ENCODE assay signal across 8 mouse cellular contexts in genomic region chr4:149696189-149696971, GRCm38 (mm10). TPM values are rescaled to one million over a fixed set of nuclear protein-coding genes. Genes with fewer than 3 reads are reported as not detected.
DNase-seq lines count a peak whose midpoint lies in the region; ATAC-seq lines count a peak whose summit lies in the region.

No protein-coding gene starts in this region.

- H3K4me3 ChIP-seq in embryonic facial prominence, embryonic 14.5 days (ENCODE audit: low read depth, low read length): no peak overlapping the region
- H3K4me3 ChIP-seq in limb, embryonic 10.5 days: no peak overlapping the region

- no peak overlapping the region for H3K4me2 ChIP-seq in embryonic facial prominence, embryonic 14.5 days (ENCODE audit: low read depth, low read length)

- H3K36me3 ChIP-seq in embryonic facial prominence, embryonic 14.5 days (ENCODE audit: control insufficient read depth, insufficient read depth, low read length): no peaks in the 10 kb centered on the region
- H3K36me3 ChIP-seq in limb, embryonic 10.5 days: no peaks in the 10 kb centered on the region

- H3K27me3 ChIP-seq in embryonic facial prominence, embryonic 14.5 days (replicated peaks; ENCODE audit: control insufficient read depth, insufficient read depth, low read length): peaks cover 21% of the 10 kb centered on the region
- peaks cover 52% of the 10 kb centered on the region for H3K27me3 ChIP-seq in limb, embryonic 10.5 days (ENCODE audit: low read depth, poor library complexity, severe bottlenecking)

- no peak for ATAC-seq in embryonic facial prominence, embryonic 14.5 days (ENCODE audit: low read depth)

- H3K9me3 ChIP-seq in embryonic facial prominence, embryonic 14.5 days (ENCODE audit: control insufficient read depth, low read length): no peaks in the 10 kb centered on the region
- H3K9me3 ChIP-seq in limb, embryonic 10.5 days (replicated peaks): no peaks in the 10 kb centered on the region

- peak; percentile 24 to 27 for DNase-seq in lung, adult 18-20 months
- no peak for DNase-seq in lung, postnatal 25 days (ENCODE audit: low spot score)
- peak; percentile 26 for DNase-seq in embryonic facial prominence, embryonic 14.5 days (ENCODE audit: low spot score)
- no peak for DNase-seq in limb, embryonic 10.5 days (ENCODE audit: low spot score)
- DNase-seq in naive thymus-derived CD4-positive, alpha-beta T cell, adult 2 months (ENCODE audit: low read depth): peak; percentile 53
- DNase-seq in left cerebral cortex, postnatal 25 days (ENCODE audit: low spot score in 2 of 2): no peak
- no peak for DNase-seq in frontal cortex, postnatal 25 days (ENCODE audit: low spot score in 2 of 2)
- DNase-seq in right cerebral cortex, postnatal 25 days: no peak

- H3K9ac ChIP-seq in embryonic facial prominence, embryonic 14.5 days (ENCODE audit: low read depth, low read length): no peak overlapping the region

- no peak overlapping the region for H3K27ac ChIP-seq in embryonic facial prominence, embryonic 14.5 days (replicated peaks; ENCODE audit: low read depth, low read length)
- 0 out of 2 replicates have a peak overlapping the region, but pooled peaks have one; percentile 6 for H3K27ac ChIP-seq in limb, embryonic 10.5 days

- 28% methylated on average over 16 of the region's 16 CpGs for WGBS in embryonic facial prominence, embryonic 14.5 days
- 30% methylated on average over 16 of the region's 16 CpGs for WGBS in limb, embryonic 10.5 days

- intact Hi-C loops in left cerebral cortex, postnatal 25 days (cut with DNase I): no loop called here

- peaks cover 10% of the 10 kb centered on the region for H3K4me1 ChIP-seq in embryonic facial prominence, embryonic 14.5 days (ENCODE audit: control insufficient read depth, insufficient read depth, low read length)
- peaks cover 29% of the 10 kb centered on the region for H3K4me1 ChIP-seq in limb, embryonic 10.5 days

RNA-seq across cellular contexts. Expression of gene Pik3cd, which starts 6.0 kb away (rescaled TPM):
- polyA plus RNA-seq in embryonic facial prominence, embryonic 14.5 days (2014; fragmentation: Nextera tagmentation; extraction: Ambion mirVana): 6.0 TPM in 2 replicates
- 2.7 and 3.4 TPM in 2 replicates for polyA plus RNA-seq in limb, embryonic 10.5 days (2016; fragmentation: Nextera tagmentation; extraction: Ambion mirVana)
- 10 to 100 TPM; 20.0 to 25.9 TPM for total RNA-seq in left cerebral cortex, postnatal 25 days (2021)

RNA-seq across cellular contexts. Expression of gene Tmem201, which starts 41.5 kb away (rescaled TPM):
- polyA plus RNA-seq in embryonic facial prominence, embryonic 14.5 days (2014; fragmentation: Nextera tagmentation; extraction: Ambion mirVana): 20.7 and 23.3 TPM in 2 replicates
- polyA plus RNA-seq in limb, embryonic 10.5 days (2016; fragmentation: Nextera tagmentation; extraction: Ambion mirVana): 50.7 and 52.1 TPM in 2 replicates
- total RNA-seq in left cerebral cortex, postnatal 25 days (2021): 10 to 100 TPM; 59.6 to 65.5 TPM

Comparison
In these comparisons a context has a peak if more than half of its experiments do, and no peak if none do; other contexts are left out.
1. DNase-seq: peak in lung, adult 18-20 months (2 of 2), embryonic facial prominence, embryonic 14.5 days (single experiment) and naive thymus-derived CD4-positive, alpha-beta T cell, adult 2 months (single experiment); none in lung, postnatal 25 days (single experiment), limb, embryonic 10.5 days (single experiment), left cerebral cortex, postnatal 25 days (0 of 2), frontal cortex, postnatal 25 days (0 of 2) and right cerebral cortex, postnatal 25 days (single experiment).